Mouse (Mus musculus): ENCODE data around the gene Hoxd8. TPM values are rescaled to one million over a fixed set of nuclear protein-coding genes. Genes with fewer than 3 reads are reported as not detected.

The Hoxd8 gene
- polyA plus RNA-seq, 2 experiments = 0.04 to 0.06 TPM

- no peak overlapping the region; a peak in 1 of 4 replicates for H3K4me3 ChIP-seq (ENCODE audit: insufficient read depth in 1 of 2, low read depth in 2 of 2, low read length in 2 of 2)
- 1% methylated on average over 76 of the region's 86 CpGs for WGBS (ENCODE audit: insufficient replicate concordance)
- no peaks in the 10 kb centered on the region for H3K9me3 ChIP-seq (ENCODE audit: control insufficient read depth, low read length)
- no peak for ATAC-seq (ENCODE audit: insufficient read depth)
- H3K27ac ChIP-seq = no peak overlapping the region
- no peaks in the 10 kb centered on the region for H3K4me1 ChIP-seq (replicated peaks; ENCODE audit: control insufficient read depth in 2 of 2, insufficient read depth in 2 of 2, low read length in 1 of 2)
- H3K9ac ChIP-seq (replicated peaks) = no peak overlapping the region
- no peak for TF ChIP-seq EP300 (IDR thresholded peaks at IDR 0.05; ENCODE audit: low read depth)
- no peak for TF ChIP-seq CTCF (IDR thresholded peaks at IDR 0.05; ENCODE audit: low read depth)
- peaks cover 99% of the 10 kb centered on the region for H3K27me3 ChIP-seq (ENCODE audit: control insufficient read depth, insufficient read depth, low read length)
- H3K4me2 ChIP-seq (ENCODE audit: low read depth) = peak overlapping the region; percentile 34
- H3K36me3 ChIP-seq (replicated peaks; ENCODE audit: control insufficient read depth, insufficient read depth, low read depth) = no peaks in the 10 kb centered on the region
- no peak for DNase-seq (ENCODE audit: low read depth in 3 of 3, low spot score in 3 of 3)
Measured at GRCm38 (mm10) chr2:74698201-74699052, 6.0 kb upstream of the Hoxd8 start.

GRCm38 (mm10) chr2:74699053-74699430 lies 5.4 kb upstream of the Hoxd8 start:
- WGBS (ENCODE audit: insufficient replicate concordance) = 3% methylated on average over 17 of the region's 17 CpGs
- Histone ChIP-seq H3K36me3 (replicated peaks; ENCODE audit: control insufficient read depth, insufficient read depth, low read depth) (no peaks in the 10 kb centered on the region), H3K9ac (replicated peaks) (no peak overlapping the region), H3K27me3 (ENCODE audit: control insufficient read depth, insufficient read depth, low read length) (peaks cover 99% of the 10 kb centered on the region), H3K27ac (no peak overlapping the region), H3K4me2 (ENCODE audit: low read depth) (no peak overlapping the region), H3K9me3 (ENCODE audit: control insufficient read depth, low read length) (no peaks in the 10 kb centered on the region), H3K4me3 (ENCODE audit: insufficient read depth in 1 of 2, low read depth in 2 of 2, low read length in 2 of 2) (no peak overlapping the region), H3K4me1 (replicated peaks; ENCODE audit: control insufficient read depth in 2 of 2, insufficient read depth in 2 of 2, low read length in 1 of 2) (no peaks in the 10 kb centered on the region)
- no peak for DNase-seq (ENCODE audit: low read depth in 3 of 3, low spot score in 3 of 3)
- no peak for TF ChIP-seq CTCF (IDR thresholded peaks at IDR 0.05; ENCODE audit: low read depth)
- no peak for TF ChIP-seq EP300 (IDR thresholded peaks at IDR 0.05; ENCODE audit: low read depth)
- no peak for ATAC-seq (ENCODE audit: insufficient read depth)

GRCm38 (mm10) chr2:74699664-74700545 lies 4.5 kb upstream of the Hoxd8 start:
- TF ChIP-seq EP300 (IDR thresholded peaks at IDR 0.05; ENCODE audit: low read depth) (no peak), CTCF (IDR thresholded peaks at IDR 0.05; ENCODE audit: low read depth) (no peak)
- Histone ChIP-seq H3K27ac (no peak overlapping the region), H3K4me1 (replicated peaks; ENCODE audit: control insufficient read depth in 2 of 2, insufficient read depth in 2 of 2, low read length in 1 of 2) (no peaks in the 10 kb centered on the region), H3K9me3 (ENCODE audit: control insufficient read depth, low read length) (no peaks in the 10 kb centered on the region), H3K4me3 (ENCODE audit: insufficient read depth in 1 of 2, low read depth in 2 of 2, low read length in 2 of 2) (no peak overlapping the region), H3K4me2 (ENCODE audit: low read depth) (no peak overlapping the region), H3K36me3 (replicated peaks; ENCODE audit: control insufficient read depth, insufficient read depth, low read depth) (no peaks in the 10 kb centered on the region), H3K27me3 (ENCODE audit: control insufficient read depth, insufficient read depth, low read length) (peaks cover 99% of the 10 kb centered on the region), H3K9ac (replicated peaks) (no peak overlapping the region)
- WGBS (ENCODE audit: insufficient replicate concordance) = 11% methylated on average over 23 of the region's 23 CpGs
- no peak for DNase-seq (ENCODE audit: low read depth in 3 of 3, low spot score in 3 of 3)
- no peak for ATAC-seq (ENCODE audit: insufficient read depth)

- Histone ChIP-seq H3K9ac (replicated peaks) (no peak overlapping the region), H3K4me2 (ENCODE audit: low read depth) (no peak overlapping the region), H3K27ac (no peak overlapping the region), H3K36me3 (replicated peaks; ENCODE audit: control insufficient read depth, insufficient read depth, low read depth) (no peaks in the 10 kb centered on the region), H3K27me3 (ENCODE audit: control insufficient read depth, insufficient read depth, low read length) (peaks cover 99% of the 10 kb centered on the region), H3K9me3 (ENCODE audit: control insufficient read depth, low read length) (no peaks in the 10 kb centered on the region), H3K4me3 (ENCODE audit: insufficient read depth in 1 of 2, low read depth in 2 of 2, low read length in 2 of 2) (no peak overlapping the region), H3K4me1 (replicated peaks; ENCODE audit: control insufficient read depth in 2 of 2, insufficient read depth in 2 of 2, low read length in 1 of 2) (no peaks in the 10 kb centered on the region)
- DNase-seq (ENCODE audit: low read depth in 3 of 3, low spot score in 3 of 3) = no peak
- TF ChIP-seq CTCF (IDR thresholded peaks at IDR 0.05; ENCODE audit: low read depth) (no peak), EP300 (IDR thresholded peaks at IDR 0.05; ENCODE audit: low read depth) (no peak)
- no peak for ATAC-seq (ENCODE audit: insufficient read depth)
- 11% methylated on average over 22 of the region's 22 CpGs for WGBS (ENCODE audit: insufficient replicate concordance)
Measured at GRCm38 (mm10) chr2:74700546-74701112, 3.8 kb upstream of the Hoxd8 start.

Data from liver, embryonic 14.5 days (tissue).